Mouse (Mus musculus) cerebellum, adult 2 months (tissue): ENCODE data around the gene Ina.

Experiments
- CTCF ChIP-seq: fragments of 200-500 bp; IDR thresholded peaks from 2 replicates; pipeline ENCODE4 v1.5.1; 2011; ENCODE audit warnings: low read depth, mild to moderate bottlenecking, control low read depth, low read length, moderate library complexity, borderline replicate concordance; ENCODE audit not compliant: insufficient read depth
- POLR2A ChIP-seq: fragments of 200-500 bp; IDR thresholded peaks from 2 replicates; pipeline ENCODE4 v1.6.1; 2011; ENCODE audit warnings: low read length, control low read depth, borderline replicate concordance; ENCODE audit not compliant: insufficient read depth

- TF ChIP-seq CTCF, result no peak
- no peak for TF ChIP-seq POLR2A
Observed at GRCm38 (mm10) chr19:46979781-46980105, 34.8 kb upstream of the Ina start.
